Mouse (Mus musculus) hindbrain, embryonic 14.5 days (tissue): ENCODE data around the gene Hic2. TPM values are rescaled to one million over a fixed set of nuclear protein-coding genes. Genes with fewer than 3 reads are reported as not detected.

Source experiments
- polyA plus RNA-seq: library from polyadenylated mRNA; unstranded; fragments of >200 nt; fragmentation: Nextera tagmentation; extraction: Ambion mirVana; gene quantifications from 2 replicates; pipeline ENCODE4 v1.2.1, GENCODE M21; 2014

Hic2 gene
- polyA plus RNA-seq, 1 experiment from 2014 or later = 5.5 TPM

Other genes with a start within 250 kb of the Hic2 start
- 118 and 124 TPM in 2 replicates for gene Ypel1, start 163.9 kb upstream of the Hic2 start, polyA plus RNA-seq
- 128 and 136 TPM in 2 replicates for gene Ppil2, start 122.3 kb upstream of the Hic2 start, polyA plus RNA-seq
- gene 2610318N02Rik, start 108.4 kb upstream of the Hic2 start, polyA plus RNA-seq = 11.8 and 11.9 TPM in 2 replicates
- 24.5 and 25.9 TPM in 2 replicates for gene Sdf2l1, start 101.2 kb upstream of the Hic2 start, polyA plus RNA-seq
- gene Ydjc, start 89.0 kb upstream of the Hic2 start, polyA plus RNA-seq = 47.5 and 49.2 TPM in 2 replicates
- 3.6 and 3.7 TPM in 2 replicates for gene Ccdc116, start 86.3 kb upstream of the Hic2 start, polyA plus RNA-seq
- gene Ube2l3, start 30.9 kb upstream of the Hic2 start, polyA plus RNA-seq = 278 and 290 TPM in 2 replicates
- 2.0 and 2.2 TPM in 2 replicates for gene Rimbp3, start 25.0 kb upstream of the Hic2 start, polyA plus RNA-seq
- gene Tmem191c, start 42.5 kb downstream of the Hic2 start, polyA plus RNA-seq = 36.6 and 45.7 TPM in 2 replicates
- 1.7 and 2.4 TPM in 2 replicates for gene Serpind1, start 97.8 kb downstream of the Hic2 start, polyA plus RNA-seq
- 10.3 and 10.8 TPM in 2 replicates for gene Snap29, start 172.4 kb downstream of the Hic2 start, polyA plus RNA-seq
- 70.9 and 74.0 TPM in 2 replicates for gene Pi4ka, start 172.7 kb downstream of the Hic2 start, polyA plus RNA-seq
- 65.0 and 78.5 TPM in 2 replicates for gene Crkl, start 218.4 kb downstream of the Hic2 start, polyA plus RNA-seq